Mouse (Mus musculus): ENCODE results near the gene Cep57l1.

The Cep57l1 gene

DNA sequence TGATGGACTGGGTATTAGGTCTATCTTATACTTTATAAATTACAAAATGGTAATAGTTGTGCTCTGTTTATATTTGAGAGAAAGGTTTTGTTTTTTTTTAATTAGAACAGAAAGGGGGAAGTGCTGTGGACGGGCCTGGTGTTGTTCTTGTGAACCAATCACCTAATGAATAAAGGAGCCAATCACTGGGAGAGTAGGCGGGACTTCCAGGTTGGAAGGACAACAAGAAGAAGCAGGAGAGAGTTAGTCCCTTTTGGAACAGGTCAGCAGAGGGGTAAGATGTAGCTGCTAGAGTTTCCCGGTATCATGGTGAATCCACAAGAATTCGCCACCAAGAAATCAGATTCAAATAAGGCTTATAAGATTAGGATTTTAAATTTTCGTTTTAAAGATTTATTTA, 139.5 kb downstream of the Cep57l1 start:
- DNase-seq, result no peak

Measured in retina, postnatal 1 day (tissue).